Comparison of ENCODE assay signal across 11 mouse cellular contexts in genomic region chr3:95499496-95500140, GRCm38 (mm10). TPM values are rescaled to one million over a fixed set of nuclear protein-coding genes. Genes with fewer than 3 reads are reported as not detected.
DNase-seq lines count a peak whose midpoint lies in the region; ATAC-seq lines count a peak whose summit lies in the region.
"Had no signal": no experiment of that assay in that cellular context is flagged by ENCODE, and none has a peak within 500 bp of the region (broad histone marks: within the 10 kb centered on the region; RNA-seq: fewer than 3 reads in every experiment).

No protein-coding gene starts in this region.

- H3K79me2 ChIP-seq in macrophage (ENCODE audit: inconsistent target), result no peaks in the 10 kb centered on the region

- WGBS in macrophage (ENCODE audit: missing documents), result 80% methylated on average over 10 of the region's 10 CpGs
- WGBS in midbrain, embryonic 15.5 days, result 73% methylated on average over 10 of the region's 10 CpGs

- ATAC-seq in midbrain, embryonic 15.5 days (replicated peaks), result no peak
- ATAC-seq: liver, postnatal 0 days had no signal

- no peaks in the 10 kb centered on the region for H3K36me3 ChIP-seq in macrophage (ENCODE audit: inconsistent target)
- H3K36me3 ChIP-seq in midbrain, embryonic 15.5 days (replicated peaks), result no peaks in the 10 kb centered on the region; the same call in none of the 2 replicates

- no peak overlapping the region for H3K4me3 ChIP-seq in macrophage (ENCODE audit: inconsistent target)
- no peak overlapping the region for H3K4me3 ChIP-seq in midbrain, embryonic 15.5 days

- H3K9ac ChIP-seq in midbrain, embryonic 15.5 days, result no peak overlapping the region
- H3K9ac ChIP-seq: liver, postnatal 0 days had no signal

- DNase-seq in left cerebral cortex, adult 18-20 months (ENCODE audit: low spot score in 2 of 2), result peak; percentile 18 to 36
- no peak for DNase-seq in left cerebral cortex, postnatal 10 days (ENCODE audit: extremely low spot score in 1 of 2, low spot score in 2 of 2)
- peak; percentile 55 for DNase-seq in embryo, embryonic 11 days
- peak; percentile 58 for DNase-seq in forelimb bud, embryonic 11.5 days (ENCODE audit: low read depth, low spot score)
- no peak for DNase-seq in layer of hippocampus, postnatal 36 days
- DNase-seq: kidney, adult 18-20 months; liver, postnatal 0 days had no signal

- H3K4me1 ChIP-seq in midbrain, embryonic 15.5 days, result no peaks in the 10 kb centered on the region

- H3K27ac ChIP-seq in macrophage, result peak overlapping the region; percentile 88
- H3K27ac ChIP-seq in midbrain, embryonic 15.5 days, result no peak overlapping the region

- H3K4me2 ChIP-seq in midbrain, embryonic 15.5 days, result no peak overlapping the region

- no peaks in the 10 kb centered on the region for H3K9me3 ChIP-seq in midbrain, embryonic 15.5 days

- no peaks in the 10 kb centered on the region for H3K27me3 ChIP-seq in midbrain, embryonic 15.5 days (replicated peaks)

- intact Hi-C loops in left cerebral cortex, postnatal 10 days (cut with DNase I), result no loop called here

RNA-seq across cellular contexts. Expression of gene Ctsk, which starts 0.6 kb away (rescaled TPM):
- total RNA-seq in left cerebral cortex, adult 18-20 months (2021), result 1 to 10 TPM; 4.0 to 4.2 TPM
- 10 to 100 TPM; 14.5 to 18.9 TPM for total RNA-seq in left cerebral cortex, postnatal 10 days (2021)
- total RNA-seq in macrophage (2018; cell fraction: chromatin; rRNA removed), result 1 to 10 TPM in 19 of 26 experiments, under 1 TPM in 5, not detected in 2; 0.41 to 9.2 (median 2.1) TPM
- total RNA-seq in macrophage (2018; cell fraction: cytosol; rRNA removed), result 1 to 10 TPM; 1.6 to 5.8 (median 3.4) TPM
- total RNA-seq in macrophage (2018; cell fraction: nucleus; rRNA removed), result 1 to 10 TPM; 1.2 to 8.9 (median 3.6) TPM
- polyA plus RNA-seq in macrophage (2018), result 4.6 to 5.0 TPM (median 4.8 TPM) in 3 replicates
- 6.5 and 8.0 TPM in 2 replicates for polyA plus RNA-seq in midbrain, embryonic 15.5 days (2015; fragmentation: Nextera tagmentation; extraction: Ambion mirVana)
- 1 to 10 TPM; 3.1 to 3.7 TPM for total RNA-seq in layer of hippocampus, postnatal 36 days (2021)

RNA-seq across cellular contexts. Expression of gene Ctss, which starts 27.0 kb away (rescaled TPM):
- 10 to 100 TPM; 67.5 to 69.8 TPM for total RNA-seq in left cerebral cortex, adult 18-20 months (2021)
- total RNA-seq in left cerebral cortex, postnatal 10 days (2021), result 10 to 100 TPM; 18.5 to 19.0 TPM
- total RNA-seq in macrophage (2018; cell fraction: chromatin; rRNA removed), result 100 to 1,000 TPM; 123 to 423 (median 235) TPM
- 1,000 to 10,000 TPM; 2,639 to 4,991 (median 3,753) TPM for total RNA-seq in macrophage (2018; cell fraction: cytosol; rRNA removed)
- 1,000 to 10,000 TPM in 25 of 26 experiments, 100 to 1,000 TPM in 1; 662 to 5,760 (median 3,354) TPM for total RNA-seq in macrophage (2018; cell fraction: nucleus; rRNA removed)
- polyA plus RNA-seq in macrophage (2018), result 4,472 to 5,209 TPM (median 4,886 TPM) in 3 replicates
- polyA plus RNA-seq in midbrain, embryonic 15.5 days (2015; fragmentation: Nextera tagmentation; extraction: Ambion mirVana), result 11.1 and 12.9 TPM in 2 replicates
- 10 to 100 TPM; 54.5 to 54.7 TPM for total RNA-seq in layer of hippocampus, postnatal 36 days (2021)

RNA-seq across cellular contexts. Expression of gene Hormad1, which starts 59.9 kb away (rescaled TPM):
- total RNA-seq in left cerebral cortex, adult 18-20 months (2021), result not detected
- not detected for total RNA-seq in left cerebral cortex, postnatal 10 days (2021)
- 1 to 10 TPM in 1 of 26 experiments, under 1 TPM in 6, not detected in 19; 0.45 to 1.2 (median 0.66) TPM for total RNA-seq in macrophage (2018; cell fraction: chromatin; rRNA removed)
- total RNA-seq in macrophage (2018; cell fraction: cytosol; rRNA removed), result under 1 TPM in 3 of 26 experiments, not detected in 23; 0.10 to 0.19 (median 0.11) TPM
- 1 to 10 TPM in 1 of 26 experiments, under 1 TPM in 1, not detected in 24; 0.44 to 1.1 TPM for total RNA-seq in macrophage (2018; cell fraction: nucleus; rRNA removed)
- polyA plus RNA-seq in macrophage (2018), result 0.09 TPM in 1 of 3 replicates, not detected in the others
- polyA plus RNA-seq in midbrain, embryonic 15.5 days (2015; fragmentation: Nextera tagmentation; extraction: Ambion mirVana), result not detected in 2 replicates
- total RNA-seq in layer of hippocampus, postnatal 36 days (2021), result not detected
- polyA plus RNA-seq: liver, postnatal 0 days; neural tube, embryonic 11.5 days; spleen, adult 2 months had no signal

Comparison
In these comparisons a context has a peak if more than half of its experiments do, and no peak if none do; other contexts are left out.
1. DNase-seq: peak in left cerebral cortex, adult 18-20 months (2 of 2), embryo, embryonic 11 days (single experiment) and forelimb bud, embryonic 11.5 days (single experiment); none in left cerebral cortex, postnatal 10 days (0 of 2) and layer of hippocampus, postnatal 36 days (0 of 2).